Mouse (Mus musculus) layer of hippocampus, adult 18-20 months (tissue): Measurements from ENCODE around the gene Pdgfb. TPM values are rescaled to one million over a fixed set of nuclear protein-coding genes. Genes with fewer than 3 reads are reported as not detected.
A peak's percentile ranks its signal among the peaks of the same experiment; 100 is the strongest.

ENCODE experiments used
- DNase-seq, 2 experiments: peaks; one replicate each; pipeline ENCODE4 v3.0.0; 2022; ENCODE audit warnings: low spot score in 2 of 2
- total RNA-seq, 2 experiments: library from RNA; stranded (reverse); gene quantifications; 2 replicates each; pipeline ENCODE4 v1.2.3; 2021

The Pdgfb gene
- total RNA-seq, 2 experiments from 2014 or later = 28.2 to 30.4 TPM

GRCm38 (mm10) chr15:80034913-80035312, 20.1 kb upstream of the Pdgfb start:
- no peak for DNase-seq

GRCm38 (mm10) chr15:80034366-80034765, 19.6 kb upstream of the Pdgfb start:
- DNase-seq = no peak

- DNase-seq = no peak
Measured at GRCm38 (mm10) chr15:80031133-80031532, 16.4 kb upstream of the Pdgfb start.

- no peak for DNase-seq
Measured at GRCm38 (mm10) chr15:80030399-80030798, 15.6 kb upstream of the Pdgfb start.

- DNase-seq = no peak
Measured at GRCm38 (mm10) chr15:80028862-80029261, 14.1 kb upstream of the Pdgfb start.

GRCm38 (mm10) chr15:80026689-80027353, 12.0 kb upstream of the Pdgfb start:
- DNase-seq = no peak

GRCm38 (mm10) chr15:80026061-80026460, 11.3 kb upstream of the Pdgfb start:
- DNase-seq = no peak

- DNase-seq = no peak
Measured at GRCm38 (mm10) chr15:80025615-80026014, 10.8 kb upstream of the Pdgfb start.

GRCm38 (mm10) chr15:80024331-80025313, 9.8 kb upstream of the Pdgfb start:
- no peak for DNase-seq

- DNase-seq = no peak
Measured at GRCm38 (mm10) chr15:80020516-80020915, 5.7 kb upstream of the Pdgfb start.

GRCm38 (mm10) chr15:80019625-80020024, 4.8 kb upstream of the Pdgfb start:
- no peak for DNase-seq

- DNase-seq = peak; percentile 22 to 59
Measured at GRCm38 (mm10) chr15:80019220-80019619, 4.4 kb upstream of the Pdgfb start.

GRCm38 (mm10) chr15:80016563-80017301, 2.0 kb upstream of the Pdgfb start:
- DNase-seq = no peak

- peak; percentile 50 to 70 for DNase-seq
Measured at GRCm38 (mm10) chr15:80015211-80015952, 605 bp upstream of the Pdgfb start.

GRCm38 (mm10) chr15:80014031-80014320, 801 bp downstream of the Pdgfb start:
- no peak for DNase-seq

- DNase-seq = no peak
Measured at GRCm38 (mm10) chr15:80013256-80014030, 1.3 kb downstream of the Pdgfb start.

- peak; percentile 58 to 64 for DNase-seq
Measured at GRCm38 (mm10) chr15:80012527-80013201, 2.1 kb downstream of the Pdgfb start.

- peak; percentile 80 to 90 for DNase-seq
Measured at GRCm38 (mm10) chr15:80011778-80012526, 2.8 kb downstream of the Pdgfb start.

- peak; percentile 50 to 62 for DNase-seq
Measured at GRCm38 (mm10) chr15:80011194-80011593, 3.6 kb downstream of the Pdgfb start.
